Mouse (Mus musculus) stomach, embryonic 14.5 days (tissue): ENCODE results near the gene Senp3. TPM values are rescaled to one million over a fixed set of nuclear protein-coding genes. Genes with fewer than 3 reads are reported as not detected.

Experiments
- ATAC-seq: fragments of 200-750 bp; cut with Nextera tagmentation; 2 replicates; pipeline ENCODE4 v1.8.0; 2017; ENCODE audit warnings: low read depth, moderate TSS enrichment; ENCODE audit not compliant: insufficient number of reproducible peaks, insufficient read depth, low FRiP score
- H3K27ac ChIP-seq: fragments of 300-500 bp; sonication (generic); 2 replicates; pipeline ENCODE4 v1.5.1; 2014; ENCODE audit warnings: mild to moderate bottlenecking, low read length, moderate library complexity, mixed read lengths
- H3K27me3 ChIP-seq: fragments of 300-500 bp; sonication (generic); 2 replicates; pipeline ENCODE4 v1.6.1; 2014; ENCODE audit warnings: low read length, control low read depth, mixed read lengths; ENCODE audit not compliant: control insufficient read depth, insufficient read depth
- H3K36me3 ChIP-seq: fragments of 300-500 bp; sonication (generic); 2 replicates; pipeline ENCODE4 v1.6.1; 2014; ENCODE audit warnings: mild to moderate bottlenecking, control low read depth, low read length, moderate library complexity, mixed read lengths; ENCODE audit not compliant: control insufficient read depth, insufficient read depth
- H3K4me1 ChIP-seq: fragments of 300-500 bp; sonication (generic); 2 replicates; pipeline ENCODE4 v1.6.1; 2014; ENCODE audit warnings: low read length, control low read depth, mixed read lengths; ENCODE audit not compliant: control insufficient read depth, insufficient read depth
- H3K4me2 ChIP-seq: fragments of 300-500 bp; sonication (generic); replicated peaks from 2 replicates; pipeline ENCODE4 v1.6.1; 2014; ENCODE audit warnings: low read depth, low read length, control low read depth
- H3K4me3 ChIP-seq: fragments of 300-500 bp; sonication (generic); 2 replicates; pipeline ENCODE4 v1.5.1; 2014; ENCODE audit warnings: low read depth, low read length, control low read depth
- H3K9ac ChIP-seq: fragments of 300-500 bp; sonication (generic); replicated peaks from 2 replicates; pipeline ENCODE4 v1.6.1; 2014; ENCODE audit warnings: low read depth, mild to moderate bottlenecking, control low read depth, low read length, moderate library complexity, mixed read lengths
- H3K9me3 ChIP-seq: fragments of 300-500 bp; sonication (generic); 2 replicates; pipeline ENCODE4 v1.6.1; 2016; ENCODE audit warnings: low read depth, low read length, control low read depth; ENCODE audit not compliant: control insufficient read depth
- WGBS: fragments of 180-500 bp; shearing (Covaris S2); extraction: QIAGEN DNeasy Blood & Tissue Kit; methylation state at CpG from one replicate; pipeline ENCODE4 v1.1.7; 2014; 5-methylcytosine and 5-hydroxymethylcytosine counted together
- polyA plus RNA-seq: library from polyadenylated mRNA; unstranded; fragments of >200 nt; fragmentation: Nextera tagmentation; extraction: Ambion mirVana; gene quantifications from 2 replicates; pipeline ENCODE4 v1.2.1, GENCODE M21; 2014

Senp3 gene
- polyA plus RNA-seq, 1 experiment from 2014 or later: 102 TPM

GRCm38 (mm10) chr11:69657462-69657881, 24.4 kb downstream of the Senp3 start:
- no peak overlapping the region for H3K27ac ChIP-seq

DNA sequence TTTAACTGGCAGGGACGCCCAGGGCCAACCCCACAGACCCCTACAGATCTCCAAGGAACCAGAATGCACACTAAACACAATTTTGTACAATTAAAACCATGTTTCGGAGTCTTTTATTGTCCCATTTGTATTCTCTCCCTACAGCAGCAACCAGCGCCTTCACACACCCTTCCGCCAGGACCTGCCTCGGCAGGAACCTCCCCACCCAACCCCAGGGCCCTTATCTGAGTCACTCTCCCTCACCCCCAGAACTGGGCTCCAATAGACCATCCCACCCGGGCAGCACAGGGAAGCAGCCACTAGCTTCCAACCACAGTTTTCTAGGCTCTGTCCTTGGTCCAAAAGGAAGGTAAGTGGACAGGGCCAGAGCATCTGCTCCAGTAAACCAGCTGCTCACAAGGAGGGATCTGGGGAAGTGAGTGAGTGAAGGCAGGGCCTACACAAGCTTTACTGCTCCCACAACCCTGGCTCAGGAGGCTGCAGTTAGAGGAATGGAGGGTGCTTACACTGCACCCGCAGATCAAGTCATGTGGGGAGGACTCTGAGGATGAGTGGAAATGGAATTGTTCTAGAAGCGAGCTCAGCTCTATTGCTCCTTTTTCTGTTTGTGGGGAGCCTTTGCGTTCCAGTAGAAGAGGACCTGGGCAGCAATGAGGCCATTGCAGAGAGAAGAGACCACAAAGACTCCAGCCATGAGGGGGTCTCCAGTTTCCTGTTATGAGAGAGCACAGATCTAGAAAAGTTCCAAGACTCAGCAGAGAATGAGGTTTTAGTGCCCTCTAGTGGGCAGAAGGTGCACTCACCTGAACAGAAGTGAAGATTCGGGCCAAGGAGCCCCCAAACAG, 25.0 kb downstream of the Senp3 start:
- Histone ChIP-seq H3K4me1 (peaks cover 23% of the 10 kb centered on the region; the same call in 1 of the 2 replicates), H3K27ac (peak overlapping the region; percentile 63; the same call in 1 of the 2 replicates)

More at GRCm38 (mm10) chr11:69657462-69657881, 24.4 kb downstream of the Senp3 start:
- H3K4me1 ChIP-seq: peaks cover 23% of the 10 kb centered on the region; the same call in 1 of the 2 replicates
- 79% methylated on average over 15 of the region's 15 CpGs for WGBS
- H3K27me3 ChIP-seq: no peaks in the 10 kb centered on the region
- H3K9me3 ChIP-seq: no peaks in the 10 kb centered on the region
- no peak overlapping the region for H3K4me2 ChIP-seq
- H3K4me3 ChIP-seq: no peak overlapping the region
- H3K9ac ChIP-seq: no peak overlapping the region
- H3K36me3 ChIP-seq: peaks cover 33% of the 10 kb centered on the region
- no peak for ATAC-seq

GRCm38 (mm10) chr11:69656065-69656455, 25.8 kb downstream of the Senp3 start:
- Histone ChIP-seq H3K27me3 (no peaks in the 10 kb centered on the region), H3K4me2 (no peak overlapping the region), H3K9ac (no peak overlapping the region), H3K4me1 (peaks cover 16% of the 10 kb centered on the region; the same call in 1 of the 2 replicates), H3K9me3 (no peaks in the 10 kb centered on the region), H3K4me3 (no peak overlapping the region), H3K36me3 (peaks cover 45% of the 10 kb centered on the region), H3K27ac (peak overlapping the region; percentile 63; the same call in 1 of the 2 replicates)
- 71% methylated on average over 5 of the region's 5 CpGs for WGBS
- no peak for ATAC-seq

More for the DNA sequence above, 25.0 kb downstream of the Senp3 start:
- Histone ChIP-seq H3K4me3 (no peak overlapping the region), H3K9me3 (no peaks in the 10 kb centered on the region), H3K9ac (no peak overlapping the region), H3K27me3 (no peaks in the 10 kb centered on the region), H3K36me3 (peaks cover 39% of the 10 kb centered on the region), H3K4me2 (no peak overlapping the region)
- 68% methylated on average over 10 of the region's 10 CpGs for WGBS
- 0 out of 2 replicates have a peak, but pooled peaks have one; percentile 35 for ATAC-seq

DNA sequence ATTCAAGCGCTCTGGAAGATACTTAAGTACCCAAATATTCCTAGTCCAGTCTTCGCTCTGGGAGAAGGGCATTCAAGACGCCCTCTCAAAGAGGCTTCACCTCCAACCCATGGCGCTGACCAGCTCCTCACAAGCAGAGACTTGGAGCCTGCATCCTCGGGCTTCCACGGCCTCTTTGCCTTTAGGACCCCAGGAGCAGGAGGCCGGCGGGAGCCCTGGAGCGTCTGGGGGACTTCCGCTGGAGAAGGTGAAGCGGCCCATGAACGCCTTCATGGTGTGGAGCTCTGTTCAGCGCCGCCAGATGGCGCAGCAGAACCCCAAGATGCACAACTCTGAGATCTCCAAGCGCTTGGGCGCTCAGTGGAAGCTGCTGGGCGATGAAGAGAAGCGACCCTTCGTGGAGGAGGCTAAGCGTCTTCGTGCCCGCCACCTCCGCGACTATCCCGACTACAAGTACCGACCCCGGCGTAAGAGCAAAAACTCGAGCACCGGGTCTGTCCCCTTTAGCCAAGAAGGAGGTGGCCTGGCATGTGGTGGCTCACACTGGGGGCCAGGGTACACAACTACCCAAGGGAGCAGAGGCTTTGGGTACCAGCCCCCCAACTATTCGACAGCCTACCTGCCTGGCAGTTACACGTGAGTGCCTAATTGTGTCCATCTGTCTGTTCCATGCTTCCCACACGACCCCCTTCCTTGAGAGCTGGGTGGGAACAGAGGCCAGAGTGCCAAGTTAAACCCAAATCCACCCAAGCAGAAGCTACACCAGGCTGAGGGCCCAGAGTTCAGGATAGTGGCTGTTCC, 26.4 kb downstream of the Senp3 start, which contains the start of gene Sox15:
Sox15 (plus strand) TSS at position 51 of the 801 bp plus-strand sequence.
- H3K27me3 ChIP-seq: no peaks in the 10 kb centered on the region
- H3K36me3 ChIP-seq: peaks cover 51% of the 10 kb centered on the region
- peak within 1 kb of the TSS; percentile 33; the same call in 1 of the 2 replicates for H3K27ac ChIP-seq
- no peak within 1 kb of the TSS for H3K4me3 ChIP-seq
- H3K9ac ChIP-seq: no peak within 1 kb of the TSS
- peak within 1 kb of the TSS; percentile 22 for H3K4me2 ChIP-seq
- no peaks in the 10 kb centered on the region for H3K9me3 ChIP-seq
- ATAC-seq: peak; percentile 47; the same call in 1 of the 2 replicates
- WGBS: 24% methylated on average over 34 of the region's 34 CpGs
- peaks cover 16% of the 10 kb centered on the region; the same call in 1 of the 2 replicates for H3K4me1 ChIP-seq

DNA sequence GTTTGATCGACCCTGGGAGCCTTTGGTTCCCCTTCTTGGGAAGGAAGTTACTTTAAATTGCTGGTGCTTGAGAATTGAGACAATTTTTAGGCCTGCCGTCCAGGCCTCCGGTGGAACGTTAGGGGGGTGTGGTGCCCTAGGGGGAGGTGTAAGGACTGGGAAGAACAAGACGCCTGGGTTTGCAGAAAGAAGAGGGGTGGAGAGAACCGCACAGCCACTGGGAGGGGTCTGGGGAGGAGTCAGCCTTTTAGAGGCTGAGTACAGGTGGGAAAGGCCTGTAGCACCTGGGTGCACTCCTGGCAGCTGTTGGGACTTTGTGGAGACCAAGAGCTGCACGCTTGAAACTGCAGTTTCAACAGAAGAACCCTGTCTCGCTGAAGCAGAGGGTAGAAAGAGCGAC, 27.1 kb downstream of the Senp3 start:
- H3K9ac ChIP-seq: no peak overlapping the region
- no peak overlapping the region for H3K4me2 ChIP-seq
- no peak for ATAC-seq
- peak overlapping the region; percentile 33; the same call in 1 of the 2 replicates for H3K27ac ChIP-seq
- H3K36me3 ChIP-seq: peaks cover 58% of the 10 kb centered on the region
- H3K9me3 ChIP-seq: no peaks in the 10 kb centered on the region
- WGBS: 37% methylated on average over 9 of the region's 9 CpGs
- no peak overlapping the region for H3K4me3 ChIP-seq
- H3K4me1 ChIP-seq: peaks cover 16% of the 10 kb centered on the region; the same call in 1 of the 2 replicates
- no peaks in the 10 kb centered on the region for H3K27me3 ChIP-seq

- 72% methylated on average over 5 of the region's 5 CpGs for whole genome bisulfite sequencing
- Histone ChIP-seq H3K4me2 (no peak overlapping the region), H3K4me3 (no peak overlapping the region), H3K27me3 (no peaks in the 10 kb centered on the region), H3K9me3 (no peaks in the 10 kb centered on the region), H3K27ac (no peak overlapping the region), H3K4me1 (peaks cover 16% of the 10 kb centered on the region; the same call in 1 of the 2 replicates), H3K36me3 (peaks cover 63% of the 10 kb centered on the region), H3K9ac (no peak overlapping the region)
- ATAC-seq: no peak
Observed at GRCm38 (mm10) chr11:69653399-69653798, 28.5 kb downstream of the Senp3 start.

- H3K9ac ChIP-seq: no peak overlapping the region
- H3K9me3 ChIP-seq: no peaks in the 10 kb centered on the region
- H3K36me3 ChIP-seq: peaks cover 91% of the 10 kb centered on the region
- no peak for ATAC-seq
- no peak overlapping the region for H3K4me2 ChIP-seq
- 96% methylated on average over 5 of the region's 5 CpGs for WGBS
- H3K4me1 ChIP-seq: no peaks in the 10 kb centered on the region
- no peak overlapping the region for H3K27ac ChIP-seq
- H3K4me3 ChIP-seq: no peak overlapping the region
- no peaks in the 10 kb centered on the region for H3K27me3 ChIP-seq
Observed at GRCm38 (mm10) chr11:69645860-69646259, 36.0 kb downstream of the Senp3 start.

- no peak overlapping the region for H3K27ac ChIP-seq
- no peak overlapping the region for H3K4me3 ChIP-seq
- H3K36me3 ChIP-seq: peaks cover 23% of the 10 kb centered on the region
- H3K4me2 ChIP-seq: peak overlapping the region; percentile 81; the same call in 1 of the 2 replicates
- peak overlapping the region; percentile 10; the same call in 1 of the 2 replicates for H3K9ac ChIP-seq
- peaks cover 17% of the 10 kb centered on the region for H3K4me1 ChIP-seq
- H3K9me3 ChIP-seq: no peaks in the 10 kb centered on the region
- no peak for ATAC-seq
- no peaks in the 10 kb centered on the region for H3K27me3 ChIP-seq
- WGBS: 76% methylated on average over 3 of the region's 3 CpGs
Observed at GRCm38 (mm10) chr11:69635471-69635870, 46.4 kb downstream of the Senp3 start.
